Mouse (Mus musculus) spleen, adult 2 months (tissue): ENCODE results near the gene Scoc.

ENCODE experiments used
- CTCF ChIP-seq: fragments of 200-500 bp; IDR thresholded peaks from 2 replicates; pipeline ENCODE4 v1.5.1; 2011; ENCODE audit warnings: mild to moderate bottlenecking, inconsistent platforms; ENCODE audit not compliant: insufficient read depth, insufficient read length, insufficient replicate concordance; ENCODE audit errors: extremely low read depth
- POLR2A ChIP-seq: fragments of 200-500 bp; IDR thresholded peaks from 2 replicates; pipeline ENCODE4 v1.6.1; 2011; ENCODE audit warnings: low read depth, low read length, inconsistent platforms

DNA sequence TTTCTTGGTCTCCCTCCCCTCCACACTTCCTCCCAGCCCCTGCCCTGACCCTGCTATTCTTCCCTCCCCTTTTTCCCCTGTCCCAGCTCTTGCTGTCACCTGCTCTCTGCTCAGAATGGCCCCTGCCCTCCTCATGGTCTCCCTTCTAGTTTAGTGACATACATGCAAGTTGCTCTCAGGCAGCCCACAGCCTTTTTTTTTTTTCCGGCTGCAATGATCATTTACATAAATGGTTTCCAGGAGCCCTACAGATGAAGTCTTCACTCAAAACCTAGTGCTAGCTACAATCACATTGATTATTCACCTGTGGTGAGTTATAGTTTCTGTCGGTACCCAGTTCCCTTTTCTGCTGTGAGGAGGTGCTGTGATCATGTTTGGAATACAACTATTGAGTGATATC lies 77.2 kb downstream of the Scoc start:
- TF ChIP-seq CTCF, result no peak
- TF ChIP-seq POLR2A, result no peak
